Mouse (Mus musculus) myocyte (in vitro differentiated cells): ENCODE results near the gene Pmel.

Source experiments
- CEBPB ChIP-seq: IDR thresholded peaks from 2 replicates; pipeline ENCODE4 v1.6.1; 2011; ENCODE audit warnings: mild to moderate bottlenecking, moderate library complexity; ENCODE audit not compliant: poor library complexity, insufficient read depth, severe bottlenecking
- E2F4 ChIP-seq: IDR thresholded peaks from one replicate; pipeline ENCODE4 v1.6.1; 2011; ENCODE audit warnings: mild to moderate bottlenecking, control low read depth, moderate library complexity; ENCODE audit not compliant: insufficient read depth
- MAX ChIP-seq: IDR thresholded peaks from one replicate; pipeline ENCODE4 v1.6.1; 2011; ENCODE audit warnings: low read depth, mild to moderate bottlenecking, control low read depth
- MYOD1 ChIP-seq, 3 experiments: IDR thresholded peaks; one replicate each; pipeline ENCODE4 v1.6.1; 2011; ENCODE audit warnings: control low read depth in 2 of 3, low read depth in 2 of 3, mild to moderate bottlenecking in 2 of 3, moderate library complexity in 1 of 3; ENCODE audit not compliant: insufficient read length in 2 of 3, control insufficient read depth in 1 of 3
- MYOG ChIP-seq, 3 experiments: IDR thresholded peaks; one replicate each; pipeline ENCODE4 v1.6.1; 2011; ENCODE audit warnings: control low read depth in 2 of 3, low read depth in 2 of 3, mild to moderate bottlenecking in 2 of 3; ENCODE audit not compliant: insufficient read length in 2 of 3, control insufficient read depth in 1 of 3, insufficient read depth in 1 of 3
- POLR2A ChIP-seq: IDR thresholded peaks from one replicate; pipeline ENCODE4 v1.6.1; 2011; ENCODE audit warnings: low read depth, mild to moderate bottlenecking, control low read depth, moderate library complexity; ENCODE audit not compliant: insufficient read length
- POLR2AphosphoS2 ChIP-seq: IDR thresholded peaks from one replicate; pipeline ENCODE4 v1.6.1; 2011; ENCODE audit warnings: low read depth, control low read depth; ENCODE audit not compliant: insufficient read length
- REST ChIP-seq: IDR thresholded peaks from one replicate; pipeline ENCODE4 v1.6.1; 2011; ENCODE audit warnings: mild to moderate bottlenecking, control low read depth, moderate library complexity; ENCODE audit not compliant: insufficient read depth, insufficient read length
- SRF ChIP-seq: IDR thresholded peaks from one replicate; pipeline ENCODE4 v1.6.1; 2011; ENCODE audit warnings: low read depth; ENCODE audit not compliant: control insufficient read depth, insufficient read length
- TCF12 ChIP-seq: IDR thresholded peaks from one replicate; pipeline ENCODE4 v1.6.1; 2011; ENCODE audit warnings: mild to moderate bottlenecking, control low read depth; ENCODE audit not compliant: poor library complexity, insufficient read depth, severe bottlenecking
- USF1 ChIP-seq: IDR thresholded peaks from one replicate; pipeline ENCODE4 v1.6.1; 2011; ENCODE audit warnings: low read depth, mild to moderate bottlenecking, control low read depth, moderate library complexity

DNA sequence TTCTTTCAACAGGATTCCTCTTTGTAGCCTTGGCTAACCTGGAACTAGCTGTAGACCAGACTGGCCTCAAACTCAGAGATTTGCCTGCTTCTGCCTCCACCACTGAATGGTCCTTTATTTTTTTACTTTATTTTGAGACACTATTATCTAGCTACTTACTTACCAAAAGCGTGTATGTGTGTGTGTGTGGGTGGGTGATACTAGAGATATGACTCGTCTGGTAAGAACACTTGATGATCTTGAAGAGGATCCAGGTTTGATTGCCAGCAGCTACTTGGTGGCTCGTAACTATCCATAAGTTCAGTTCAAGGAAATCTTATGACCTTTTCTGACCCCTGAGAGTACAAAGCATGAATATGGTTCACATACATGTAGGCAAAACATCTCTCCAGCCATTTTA, 38.7 kb upstream of the Pmel start:
- TF ChIP-seq POLR2A (no peak), USF1 (no peak), REST (no peak), MAX (no peak), E2F4 (no peak), SRF (no peak), POLR2AphosphoS2 (no peak), TCF12 (no peak), MYOG (IDR thresholded peaks at IDR 0.05; ENCODE audit: control insufficient read depth in 1 of 3, insufficient read depth in 1 of 3, insufficient read length in 2 of 3, low read depth in 2 of 3) (no peak), MYOD1 (IDR thresholded peaks at IDR 0.05; ENCODE audit: control insufficient read depth in 1 of 3, insufficient read length in 2 of 3, low read depth in 2 of 3) (no peak), CEBPB (no peak)
